Mouse (Mus musculus) kidney, postnatal 25 days (tissue): ENCODE measurements around the gene Arrdc3.
A peak's percentile ranks its signal among the peaks of the same experiment; 100 is the strongest.

ENCODE experiments used
- DNase-seq, 2 experiments: peaks; one replicate each; pipeline ENCODE4 v3.0.0; 2021; ENCODE audit warnings: mixed read lengths in 2 of 2

Gene Arrdc3

GRCm38 (mm10) chr13:80921593-80922327, 38.6 kb downstream of the Arrdc3 start:
- no peak for DNase-seq

- DNase-seq = no peak
Observed at GRCm38 (mm10) chr13:80928187-80928586, 45.0 kb downstream of the Arrdc3 start.

GRCm38 (mm10) chr13:80930030-80930429, 46.8 kb downstream of the Arrdc3 start:
- DNase-seq = no peak

- DNase-seq = no peak
Observed at GRCm38 (mm10) chr13:80932816-80933402, 49.7 kb downstream of the Arrdc3 start.

GRCm38 (mm10) chr13:80936426-80936825, 53.2 kb downstream of the Arrdc3 start:
- no peak for DNase-seq

GRCm38 (mm10) chr13:80939228-80939627, 56.0 kb downstream of the Arrdc3 start:
- DNase-seq = no peak

GRCm38 (mm10) chr13:80939866-80940265, 56.7 kb downstream of the Arrdc3 start:
- no peak for DNase-seq

- DNase-seq = peak in 1 of 2 experiments; percentile 57
Observed at GRCm38 (mm10) chr13:80940421-80940820, 57.2 kb downstream of the Arrdc3 start.

GRCm38 (mm10) chr13:80940860-80941630, 57.9 kb downstream of the Arrdc3 start:
- DNase-seq = peak; percentile 58 to 73

GRCm38 (mm10) chr13:80944532-80944931, 61.3 kb downstream of the Arrdc3 start:
- no peak for DNase-seq
